Mouse (Mus musculus): ENCODE measurements around the gene 2010111I01Rik. TPM values are rescaled to one million over a fixed set of nuclear protein-coding genes. Genes with fewer than 3 reads are reported as not detected.

The 2010111I01Rik gene
- total and polyA plus RNA-seq, 3 experiments: 13.3 to 19.8 (median 14.4) TPM

GRCm38 (mm10) chr13:62989891-62990490 is 25.3 kb downstream of the 2010111I01Rik start:
- Histone ChIP-seq H3K9ac (ENCODE audit: insufficient read depth, low read depth) (no peak overlapping the region), H3K9me3 (replicated peaks; ENCODE audit: low read length) (no peaks in the 10 kb centered on the region), H3K79me2 (replicated peaks; ENCODE audit: control insufficient read depth, extremely low read depth, insufficient read depth, poor library complexity, severe bottlenecking) (no peaks in the 10 kb centered on the region), H3K4me2 (ENCODE audit: insufficient read depth, low read depth, poor library complexity, severe bottlenecking) (no peak overlapping the region), H3K27ac (ENCODE audit: insufficient read depth, low read depth) (no peak overlapping the region), H3K4me3 (replicated peaks in 1 of 3; ENCODE audit: low read depth in 2 of 3, low read length in 2 of 3, poor library complexity in 1 of 3) (no peak overlapping the region), H3K36me3 (replicated peaks in 1 of 2; ENCODE audit: control insufficient read depth in 1 of 2, insufficient read depth in 1 of 2, low read length in 1 of 2) (no peaks in the 10 kb centered on the region), H3K27me3 (replicated peaks) (no peaks in the 10 kb centered on the region), H3K4me1 (ENCODE audit: control insufficient read depth in 1 of 2, insufficient read depth in 2 of 2) (peaks cover 0 to 6% of the 10 kb centered on the region in 2 experiments; a peak in 1 of 4 replicates)
- no peak for DNase-seq (ENCODE audit: extremely low read depth)
- in situ Hi-C loops (cut with MboI; ENCODE audit: low pct_ligation_motif_present, low pct_unique_long_range_greater_than_20kb, low sequenced_read_pairs): no loop called here
- dilution Hi-C loops (cut with MboI; ENCODE audit: extremely low pct_ligation_motif_present, extremely low pct_unique_long_range_greater_than_20kb, low sequenced_read_pairs): no loop called here
- no peak for TF ChIP-seq GABPA (IDR thresholded peaks at IDR 0.05; ENCODE audit: insufficient replicate concordance, low read depth, low read length)
- TF ChIP-seq KAT2A (IDR thresholded peaks at IDR 0.05; ENCODE audit: insufficient replicate concordance, low read length): no peak
- TF ChIP-seq ETS1 (conservative IDR thresholded peaks at IDR 0.05; ENCODE audit: low read depth, low read length): no peak
- no peak for TF ChIP-seq BHLHE40 (IDR thresholded peaks at IDR 0.05; ENCODE audit: low read depth, low read length)
- TF ChIP-seq NELFE (IDR thresholded peaks at IDR 0.05; ENCODE audit: low read depth, low read length): no peak
- TF ChIP-seq MAX (IDR thresholded peaks at IDR 0.05; ENCODE audit: low read length): no peak
- TF ChIP-seq UBTF (IDR thresholded peaks at IDR 0.05; ENCODE audit: low read depth, low read length): no peak
- no peak for TF ChIP-seq MEF2A (IDR thresholded peaks at IDR 0.05; ENCODE audit: borderline replicate concordance, low read depth, low read length)
- TF ChIP-seq ZMIZ1 (IDR thresholded peaks at IDR 0.05; ENCODE audit: low read depth, low read length): no peak
- no peak for TF ChIP-seq TCF12 (IDR thresholded peaks at IDR 0.05; ENCODE audit: low read depth, low read length)
- TF ChIP-seq USF2 (conservative IDR thresholded peaks at IDR 0.05; ENCODE audit: low read depth, low read length): no peak
- TF ChIP-seq CTCF (conservative IDR thresholded peaks at IDR 0.05 in 1 of 2, IDR thresholded peaks at IDR 0.05 in 1 of 2; ENCODE audit: low read depth in 2 of 2, low read length in 2 of 2): no peak
- no peak for TF ChIP-seq ELF1 (IDR thresholded peaks at IDR 0.05; ENCODE audit: low read depth, low read length)
- no peak for TF ChIP-seq JUN (IDR thresholded peaks at IDR 0.05; ENCODE audit: insufficient read depth, low read depth, low read length)
- no peak for TF ChIP-seq MAFK (IDR thresholded peaks at IDR 0.05; ENCODE audit: insufficient replicate concordance, low read length)
- no peak for TF ChIP-seq CHD1 (IDR thresholded peaks at IDR 0.05; ENCODE audit: low read depth, low read length)
- TF ChIP-seq E2F4 (IDR thresholded peaks at IDR 0.05; ENCODE audit: insufficient replicate concordance, low read depth, low read length): no peak
- TF ChIP-seq TBP (conservative IDR thresholded peaks at IDR 0.05; ENCODE audit: low read depth, low read length): no peak
- TF ChIP-seq HCFC1 (IDR thresholded peaks at IDR 0.05; ENCODE audit: low read depth, low read length): no peak

Data from CH12.LX (cell line).